Mouse (Mus musculus) lung, adult 2 months (tissue): ENCODE measurements around the gene Smu1.

Experiments
- CTCF ChIP-seq: fragments of 200-500 bp; IDR thresholded peaks from 2 replicates; pipeline ENCODE4 v1.5.1; 2011; ENCODE audit warnings: mild to moderate bottlenecking, low read length, control low read depth; ENCODE audit not compliant: insufficient read depth
- POLR2A ChIP-seq: fragments of 200-500 bp; IDR thresholded peaks from 2 replicates; pipeline ENCODE4 v1.6.1; 2011; ENCODE audit warnings: low read depth, mild to moderate bottlenecking, control low read depth, low read length, borderline replicate concordance; ENCODE audit errors: extremely low read depth

GRCm38 (mm10) chr4:40783049-40783448, 25.3 kb upstream of the Smu1 start:
- no peak for TF ChIP-seq POLR2A
- TF ChIP-seq CTCF, result no peak
